Mouse (Mus musculus) ES-Bruce4 (cell line): ENCODE data around the gene Mecom. TPM values are rescaled to one million over a fixed set of nuclear protein-coding genes. Genes with fewer than 3 reads are reported as not detected.

Experiments used
- H3K27ac ChIP-seq: 2 replicates; pipeline ENCODE4 v1.5.1; 2012; ENCODE audit warnings: low read length, inconsistent platforms; ENCODE audit not compliant: insufficient read depth
- H3K27me3 ChIP-seq: 2 replicates; pipeline ENCODE4 v1.6.1; 2012; ENCODE audit warnings: mild to moderate bottlenecking, low read length, inconsistent platforms; ENCODE audit not compliant: control insufficient read depth, poor library complexity, insufficient read depth, severe bottlenecking
- H3K36me3 ChIP-seq: 2 replicates; pipeline ENCODE4 v1.6.1; 2012; ENCODE audit warnings: inconsistent platforms, mild to moderate bottlenecking, low read length, moderate library complexity; ENCODE audit not compliant: control insufficient read depth, poor library complexity, insufficient read depth, severe bottlenecking
- H3K4me1 ChIP-seq: one replicate; pipeline ENCODE4 v1.8.1; 2011; ENCODE audit warnings: low read length; ENCODE audit not compliant: control insufficient read depth, insufficient read depth
- H3K4me3 ChIP-seq: 2 replicates; pipeline ENCODE4 v1.5.1; 2011; ENCODE audit warnings: low read depth, mild to moderate bottlenecking, low read length
- H3K9ac ChIP-seq: 2 replicates; pipeline ENCODE4 v1.6.1; 2012; ENCODE audit warnings: low read depth, mild to moderate bottlenecking, inconsistent platforms; ENCODE audit not compliant: poor library complexity, severe bottlenecking
- H3K9me3 ChIP-seq: replicated peaks from 2 replicates; pipeline ENCODE4 v1.6.1; 2012; ENCODE audit warnings: mild to moderate bottlenecking, low read length, inconsistent platforms; ENCODE audit not compliant: control insufficient read depth, poor library complexity, insufficient read depth, severe bottlenecking
- CTCF ChIP-seq: IDR thresholded peaks from one replicate; pipeline ENCODE4 v1.8.1; 2011; ENCODE audit warnings: low read depth, low read length
- EP300 ChIP-seq: IDR thresholded peaks from 2 replicates; pipeline ENCODE4 v1.6.1; 2011; ENCODE audit warnings: low read depth, low read length; ENCODE audit not compliant: insufficient read depth
- POLR2A ChIP-seq: IDR thresholded peaks from one replicate; pipeline ENCODE4 v1.8.1; 2011; ENCODE audit warnings: low read length; ENCODE audit not compliant: insufficient read depth
- polyA plus RNA-seq: library from polyadenylated mRNA; stranded (reverse); fragments of >200 nt; gene quantifications from 2 replicates; pipeline ENCODE4 v1.2.4, GENCODE M21; 2011; ENCODE audit warnings: low read depth; ENCODE audit not compliant: missing spikeins, insufficient read depth, insufficient read length

The Mecom gene
- polyA plus RNA-seq, 1 experiment, result 0.24 TPM

- Histone ChIP-seq H3K9me3 (no peaks in the 10 kb centered on the region), H3K36me3 (no peaks in the 10 kb centered on the region), H3K4me1 (no peaks in the 10 kb centered on the region), H3K9ac (no peak overlapping the region), H3K27ac (no peak overlapping the region), H3K4me3 (no peak overlapping the region), H3K27me3 (no peaks in the 10 kb centered on the region)
- no peak for TF ChIP-seq CTCF
- TF ChIP-seq EP300, result no peak
- TF ChIP-seq POLR2A, result no peak
Observed at GRCm38 (mm10) chr3:30135119-30135518, 412.7 kb downstream of the Mecom start.

- H3K4me1 ChIP-seq, result no peaks in the 10 kb centered on the region
- no peak overlapping the region for H3K9ac ChIP-seq
- TF ChIP-seq POLR2A (no peak), CTCF (no peak), EP300 (no peak)
Observed at GRCm38 (mm10) chr3:30132981-30133380, 414.8 kb downstream of the Mecom start.

DNA sequence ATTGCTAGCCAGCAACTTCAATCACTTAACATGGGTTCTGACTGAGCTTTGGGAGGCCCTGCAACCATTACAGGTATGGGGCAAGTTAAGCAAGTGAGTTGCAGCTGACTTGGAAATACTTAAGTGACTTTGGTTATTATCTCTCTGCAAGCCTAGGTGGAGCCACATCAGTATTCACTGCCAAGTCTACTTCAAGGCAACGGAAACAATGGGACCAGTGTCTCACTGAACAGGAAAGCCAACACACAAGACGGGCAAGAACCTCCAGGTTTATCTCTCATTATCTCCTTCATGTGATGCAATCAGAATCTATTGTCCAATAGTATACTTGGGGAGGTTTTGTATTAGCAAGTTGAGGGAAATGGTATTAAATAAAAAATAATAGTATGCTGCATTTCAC is 415.4 kb downstream of the Mecom start:
- H3K27ac ChIP-seq, result no peak overlapping the region
- no peak overlapping the region for H3K9ac ChIP-seq
- TF ChIP-seq CTCF, result no peak
- TF ChIP-seq POLR2A, result no peak
- H3K36me3 ChIP-seq, result no peaks in the 10 kb centered on the region
- H3K9me3 ChIP-seq, result no peaks in the 10 kb centered on the region
- no peaks in the 10 kb centered on the region for H3K4me1 ChIP-seq
- H3K27me3 ChIP-seq, result no peaks in the 10 kb centered on the region
- no peak overlapping the region for H3K4me3 ChIP-seq

More at GRCm38 (mm10) chr3:30132981-30133380, 414.8 kb downstream of the Mecom start:
- Histone ChIP-seq H3K27ac (no peak overlapping the region), H3K4me3 (no peak overlapping the region), H3K27me3 (no peaks in the 10 kb centered on the region), H3K36me3 (no peaks in the 10 kb centered on the region), H3K9me3 (no peaks in the 10 kb centered on the region)

GRCm38 (mm10) chr3:30130495-30130894 is 417.3 kb downstream of the Mecom start:
- no peak for TF ChIP-seq CTCF
- TF ChIP-seq EP300, result no peak
- no peak for TF ChIP-seq POLR2A
- H3K27me3 ChIP-seq, result no peaks in the 10 kb centered on the region
- H3K4me1 ChIP-seq, result no peaks in the 10 kb centered on the region

DNA sequence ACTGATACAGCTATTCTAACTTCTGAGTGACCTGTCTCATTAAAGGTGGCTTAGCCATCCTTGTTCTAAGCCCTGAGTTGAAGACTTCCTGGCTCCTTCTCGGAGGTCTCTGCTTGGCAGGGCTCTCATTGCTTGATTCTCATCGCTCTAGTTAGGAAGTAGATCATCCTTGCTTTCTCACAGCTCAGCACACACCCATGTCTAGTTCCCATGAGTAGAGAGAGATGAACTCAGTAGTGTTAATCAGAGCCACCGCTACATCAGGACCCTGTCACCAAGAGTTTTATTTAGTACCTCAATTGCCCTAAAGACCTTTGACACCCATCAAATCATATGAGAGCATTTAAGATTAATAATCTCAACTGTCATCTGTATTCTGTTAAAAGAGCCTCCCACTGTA is 425.2 kb downstream of the Mecom start:
- H3K9ac ChIP-seq, result no peak overlapping the region
- H3K9me3 ChIP-seq, result no peaks in the 10 kb centered on the region
- no peak overlapping the region for H3K27ac ChIP-seq
- no peak overlapping the region for H3K4me3 ChIP-seq
- no peaks in the 10 kb centered on the region for H3K27me3 ChIP-seq
- TF ChIP-seq POLR2A (no peak), CTCF (no peak), EP300 (no peak)
- H3K36me3 ChIP-seq, result no peaks in the 10 kb centered on the region
- H3K4me1 ChIP-seq, result no peaks in the 10 kb centered on the region

More at GRCm38 (mm10) chr3:30130495-30130894, 417.3 kb downstream of the Mecom start:
- H3K9ac ChIP-seq, result no peak overlapping the region
- H3K36me3 ChIP-seq, result no peaks in the 10 kb centered on the region
- no peak overlapping the region for H3K27ac ChIP-seq
- H3K9me3 ChIP-seq, result no peaks in the 10 kb centered on the region
- no peak overlapping the region for H3K4me3 ChIP-seq

DNA sequence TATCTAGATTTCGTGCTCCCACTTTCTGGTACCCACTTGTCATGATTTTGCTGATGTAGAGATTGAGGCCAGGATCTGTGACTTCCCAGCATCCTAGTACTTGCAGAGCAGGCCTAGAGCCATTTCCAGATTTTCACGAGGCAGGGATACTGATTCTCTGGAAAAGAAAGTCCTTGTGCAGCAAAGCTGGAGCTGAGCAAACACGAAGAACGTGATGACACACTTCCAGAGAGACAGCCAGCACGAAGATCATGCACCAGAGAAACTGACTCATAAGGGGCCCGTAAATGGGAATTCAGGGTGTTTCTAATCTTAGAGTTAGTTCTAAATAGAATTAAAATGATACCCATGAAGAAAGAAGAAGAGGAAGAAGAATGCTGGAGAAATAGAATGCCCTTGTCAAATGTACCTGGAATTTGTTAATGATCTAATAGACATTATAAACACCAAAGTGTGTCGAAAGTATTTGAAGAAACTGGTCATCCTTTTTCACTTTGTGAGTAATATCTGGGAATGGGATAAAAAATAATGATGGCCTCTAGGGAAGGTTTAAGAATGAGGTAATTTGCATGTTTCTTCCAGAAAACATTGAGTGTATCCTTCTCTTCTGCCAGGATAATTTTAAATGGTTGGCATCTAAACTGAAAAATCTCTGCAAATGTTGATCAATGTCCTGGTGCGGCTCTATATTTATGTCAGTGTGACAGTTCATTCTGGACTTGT is 426.9 kb downstream of the Mecom start:
- Histone ChIP-seq H3K9ac (no peak overlapping the region), H3K27ac (no peak overlapping the region), H3K36me3 (no peaks in the 10 kb centered on the region), H3K27me3 (no peaks in the 10 kb centered on the region), H3K4me1 (no peaks in the 10 kb centered on the region), H3K9me3 (no peaks in the 10 kb centered on the region), H3K4me3 (no peak overlapping the region)
- TF ChIP-seq CTCF (no peak), POLR2A (no peak), EP300 (no peak)
